Mouse (Mus musculus) subcutaneous adipose tissue, adult 2 months (tissue): ENCODE measurements around the gene Cldn34d. TPM values are rescaled to one million over a fixed set of nuclear protein-coding genes. Genes with fewer than 3 reads are reported as not detected.

Source experiments
- polyA plus RNA-seq: library from polyadenylated mRNA; depleted of rRNA; stranded (reverse); fragments of >200 nt; gene quantifications from 2 replicates; pipeline ENCODE4 v1.2.3, GENCODE M21; 2012; ENCODE audit warnings: low replicate concordance; rRNA removed

The Cldn34d gene
- polyA plus RNA-seq: not detected in 2 replicates

DNA sequence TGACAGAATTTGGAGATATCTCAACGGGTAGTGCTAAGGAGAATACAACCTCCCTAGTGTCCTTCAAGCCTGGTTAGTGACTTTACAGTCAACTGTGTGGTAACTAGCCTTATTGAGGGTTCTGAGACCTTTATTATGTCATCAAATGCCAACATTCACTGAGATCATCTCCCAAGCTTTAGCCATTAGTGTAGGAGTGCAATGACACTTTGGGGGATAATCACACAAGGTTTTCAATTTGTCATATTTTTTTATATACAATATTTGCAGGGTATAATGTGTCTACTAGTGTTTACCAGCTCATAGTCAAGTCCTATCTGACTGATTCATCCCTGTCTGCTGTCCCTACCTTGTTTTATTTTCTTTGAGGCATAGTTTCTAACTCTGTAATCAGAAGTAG is at the start of gene Cldn34d:
Cldn34d (minus strand) TSS at position 101 of the 400 bp plus-strand sequence.

Other genes starting within 250 kb of the Cldn34d start
- gene Cldn34b4, start 209.6 kb downstream of the Cldn34d start, polyA plus RNA-seq: not detected in 2 replicates